Mouse (Mus musculus): ENCODE measurements around the gene Hddc3.

DNA sequence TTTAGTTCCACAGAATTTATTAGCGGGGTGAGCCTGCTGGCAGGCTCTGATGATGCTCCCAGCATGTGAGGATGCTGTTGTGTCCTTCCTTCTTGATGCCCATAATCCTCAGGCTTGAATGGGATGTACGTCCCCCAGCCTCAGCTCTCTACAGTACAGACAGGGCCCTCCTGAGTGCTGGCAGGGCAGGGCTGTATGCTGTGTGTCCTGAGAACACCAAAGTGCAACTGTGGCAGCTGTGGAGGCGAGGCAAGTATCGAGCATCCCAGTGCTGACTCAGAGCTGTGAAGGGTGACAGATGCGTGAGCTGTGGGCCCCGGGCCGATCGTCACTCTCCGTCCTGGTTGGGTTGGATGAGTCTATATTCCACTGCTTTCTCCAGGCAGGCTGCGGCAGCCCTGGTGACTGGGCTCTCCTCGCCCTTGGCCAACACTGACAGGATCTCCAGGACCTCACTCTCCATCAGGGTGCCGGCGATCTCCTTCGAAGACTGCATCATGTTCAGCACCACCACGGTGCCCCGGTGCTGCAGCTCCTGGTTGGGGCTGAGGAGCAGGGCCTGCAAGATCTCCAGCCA, 17.5 kb upstream of the Hddc3 start:
- TF ChIP-seq CTCF (IDR thresholded peaks at IDR 0.05; ENCODE audit: extremely low read depth, insufficient read depth, low read length) (no peak), POLR2A (IDR thresholded peaks at IDR 0.05; ENCODE audit: extremely low read depth, insufficient read depth, low read length) (no peak)

Measured in cortical plate, adult 2 months (tissue).